ENCODE assay signal across 17 mouse cellular contexts in genomic region chr8:121680896-121681295, GRCm38 (mm10).
"Had no signal": no experiment of that assay in that cellular context is flagged by ENCODE, and none has a peak within 500 bp of the region (broad histone marks: within the 10 kb centered on the region; RNA-seq: fewer than 3 reads in every experiment).

No protein-coding gene starts in this region.

- H3K4me1 ChIP-seq: liver, embryonic 12.5 days; lung, embryonic 15.5 days; midbrain, embryonic 15.5 days; neural tube, embryonic 13.5 days; stomach, embryonic 15.5 days had no signal

- H3K9me3 ChIP-seq: limb, embryonic 10.5 days; liver, embryonic 12.5 days; lung, embryonic 15.5 days; megakaryocyte, embryonic 14.5 days; midbrain, embryonic 15.5 days; neural tube, embryonic 13.5 days; stomach, embryonic 15.5 days had no signal

- H3K4me3 ChIP-seq: left cerebral cortex, adult 2 months; limb, embryonic 10.5 days; liver, embryonic 12.5 days; lung, embryonic 15.5 days; megakaryocyte, embryonic 14.5 days; midbrain, embryonic 15.5 days; neural tube, embryonic 13.5 days; stomach, embryonic 15.5 days had no signal

- DNase-seq: kidney, postnatal 25 days; lung, postnatal 14 days; retina, postnatal 1 day; right cerebral cortex, postnatal 4 days; spleen, adult 18-20 months; thymus, adult 2 months; thymus, postnatal 25 days had no signal

- H3K9ac ChIP-seq: liver, embryonic 12.5 days; lung, embryonic 15.5 days; midbrain, embryonic 15.5 days; neural tube, embryonic 13.5 days; stomach, embryonic 15.5 days had no signal

- H3K36me3 ChIP-seq: limb, embryonic 10.5 days; liver, embryonic 12.5 days; lung, embryonic 15.5 days; midbrain, embryonic 15.5 days; neural tube, embryonic 13.5 days; stomach, embryonic 15.5 days had no signal

- H3K27ac ChIP-seq: left cerebral cortex, adult 2 months; limb, embryonic 10.5 days; liver, embryonic 12.5 days; lung, embryonic 15.5 days; macrophage; midbrain, embryonic 15.5 days; neural tube, embryonic 13.5 days; stomach, embryonic 15.5 days had no signal

- H3K4me2 ChIP-seq: liver, embryonic 12.5 days; lung, embryonic 15.5 days; midbrain, embryonic 11.5 days; midbrain, embryonic 15.5 days; neural tube, embryonic 13.5 days; stomach, embryonic 15.5 days had no signal

- H3K27me3 ChIP-seq: liver, embryonic 12.5 days; midbrain, embryonic 15.5 days; neural tube, embryonic 13.5 days; stomach, embryonic 15.5 days had no signal

- ATAC-seq: liver, embryonic 12.5 days; midbrain, embryonic 15.5 days had no signal
